Mouse (Mus musculus) lung, embryonic 15.5 days (tissue): ENCODE results near the gene Jmy. TPM values are rescaled to one million over a fixed set of nuclear protein-coding genes. Genes with fewer than 3 reads are reported as not detected.
A peak's percentile ranks its signal among the peaks of the same experiment; 100 is the strongest.

ENCODE experiments used
- ATAC-seq: fragments of 200-750 bp; cut with Nextera tagmentation; 2 replicates; pipeline ENCODE4 v1.8.0; 2017; ENCODE audit warnings: moderate number of reproducible peaks, borderline replicate concordance; ENCODE audit not compliant: low FRiP score, low TSS enrichment; ENCODE audit errors: extremely low read depth
- H3K27ac ChIP-seq: fragments of 300-500 bp; sonication (generic); 2 replicates; pipeline ENCODE4 v1.5.1; 2015; ENCODE audit warnings: moderate library complexity, mild to moderate bottlenecking, inconsistent platforms
- H3K27me3 ChIP-seq: fragments of 300-500 bp; sonication (generic); 2 replicates; pipeline ENCODE4 v1.6.1; 2015; ENCODE audit warnings: inconsistent platforms
- H3K36me3 ChIP-seq: fragments of 300-500 bp; sonication (generic); 2 replicates; pipeline ENCODE4 v1.6.1; 2015; ENCODE audit warnings: inconsistent platforms
- H3K4me1 ChIP-seq: fragments of 300-500 bp; sonication (generic); 2 replicates; pipeline ENCODE4 v1.6.1; 2015; ENCODE audit warnings: inconsistent platforms
- H3K4me2 ChIP-seq: fragments of 300-500 bp; sonication (generic); 2 replicates; pipeline ENCODE4 v1.6.1; 2015; ENCODE audit warnings: inconsistent platforms, mild to moderate bottlenecking, moderate library complexity
- H3K4me3 ChIP-seq: fragments of 300-500 bp; sonication (generic); 2 replicates; pipeline ENCODE4 v1.5.1; 2015; ENCODE audit warnings: mild to moderate bottlenecking, inconsistent platforms
- H3K9ac ChIP-seq: fragments of 300-500 bp; sonication (generic); 2 replicates; pipeline ENCODE4 v1.6.1; 2015; ENCODE audit warnings: inconsistent platforms
- H3K9me3 ChIP-seq: fragments of 300-500 bp; sonication (generic); 2 replicates; pipeline ENCODE4 v1.6.1; 2016; ENCODE audit warnings: inconsistent platforms
- WGBS: fragments of 180-500 bp; shearing (Covaris S2); methylation state at CpG from one replicate; pipeline ENCODE4 v1.1.7; 2015; 5-methylcytosine and 5-hydroxymethylcytosine counted together
- polyA plus RNA-seq: library from polyadenylated mRNA; unstranded; fragments of >200 nt; fragmentation: Nextera tagmentation; extraction: Ambion mirVana; gene quantifications from 2 replicates; pipeline ENCODE4 v1.2.1, GENCODE M21; 2015

Gene Jmy
- polyA plus RNA-seq, 1 experiment from 2014 or later: 7.2 TPM

GRCm38 (mm10) chr13:93499973-93500633, 495 bp upstream of the Jmy start:
- no peaks in the 10 kb centered on the region for H3K36me3 ChIP-seq
- peak overlapping the region; percentile 92 for H3K27ac ChIP-seq
- H3K4me3 ChIP-seq: peak overlapping the region; percentile 87
- no peaks in the 10 kb centered on the region for H3K9me3 ChIP-seq
- H3K27me3 ChIP-seq: no peaks in the 10 kb centered on the region
- 8% methylated on average over 12 of the region's 12 CpGs for WGBS
- H3K4me1 ChIP-seq: peaks cover 23% of the 10 kb centered on the region
- peak overlapping the region; percentile 89 for H3K9ac ChIP-seq
- H3K4me2 ChIP-seq: peak overlapping the region; percentile 89
- ATAC-seq: no peak

GRCm38 (mm10) chr13:93498211-93499166, 1.1 kb downstream of the Jmy start:
- Histone ChIP-seq H3K4me1 (peaks cover 26% of the 10 kb centered on the region), H3K36me3 (peaks cover 5% of the 10 kb centered on the region), H3K9me3 (no peaks in the 10 kb centered on the region), H3K4me2 (peak overlapping the region; percentile 89), H3K9ac (peak overlapping the region; percentile 89), H3K4me3 (peak overlapping the region; percentile 87), H3K27me3 (no peaks in the 10 kb centered on the region), H3K27ac (peak overlapping the region; percentile 92)
- ATAC-seq: peak; percentile 56
- WGBS: under 1% methylated on average over 89 of the region's 94 CpGs

- peak overlapping the region; percentile 87 for H3K4me3 ChIP-seq
- WGBS: 22% methylated on average over 1 of the region's 1 CpGs
- H3K9ac ChIP-seq: no peak overlapping the region
These were observed 2.6 kb downstream of the Jmy start for GRCm38 (mm10) chr13:93496977-93497376.

GRCm38 (mm10) chr13:93488510-93488909, 11.1 kb downstream of the Jmy start:
- no peak overlapping the region for H3K9ac ChIP-seq
- H3K9me3 ChIP-seq: no peaks in the 10 kb centered on the region
- H3K27me3 ChIP-seq: no peaks in the 10 kb centered on the region
- peaks cover 9% of the 10 kb centered on the region for H3K36me3 ChIP-seq
- WGBS: 82% methylated on average over 2 of the region's 2 CpGs
- no peak overlapping the region for H3K4me2 ChIP-seq
- H3K4me3 ChIP-seq: no peak overlapping the region
- no peak for ATAC-seq
- H3K4me1 ChIP-seq: no peaks in the 10 kb centered on the region
- H3K27ac ChIP-seq: no peak overlapping the region

More at GRCm38 (mm10) chr13:93496977-93497376, 2.6 kb downstream of the Jmy start:
- ATAC-seq: no peak
- Histone ChIP-seq H3K4me1 (peaks cover 26% of the 10 kb centered on the region), H3K36me3 (peaks cover 7% of the 10 kb centered on the region), H3K4me2 (peak overlapping the region; percentile 89), H3K9me3 (no peaks in the 10 kb centered on the region), H3K27me3 (no peaks in the 10 kb centered on the region), H3K27ac (no peak overlapping the region)

GRCm38 (mm10) chr13:93487734-93488133, 11.9 kb downstream of the Jmy start:
- Histone ChIP-seq H3K4me3 (no peak overlapping the region), H3K27me3 (no peaks in the 10 kb centered on the region), H3K9me3 (no peaks in the 10 kb centered on the region), H3K9ac (no peak overlapping the region), H3K4me1 (no peaks in the 10 kb centered on the region), H3K27ac (no peak overlapping the region), H3K36me3 (0 out of 2 replicates have a peak, but pooled peaks cover 6% of the 10 kb centered on the region), H3K4me2 (no peak overlapping the region)
- no peak for ATAC-seq
- WGBS: 74% methylated on average over 8 of the region's 8 CpGs

- no peak for ATAC-seq
- Histone ChIP-seq H3K9me3 (no peaks in the 10 kb centered on the region), H3K4me3 (no peak overlapping the region), H3K36me3 (0 out of 2 replicates have a peak, but pooled peaks cover 3% of the 10 kb centered on the region), H3K4me2 (no peak overlapping the region), H3K9ac (no peak overlapping the region), H3K27me3 (no peaks in the 10 kb centered on the region), H3K4me1 (no peaks in the 10 kb centered on the region), H3K27ac (no peak overlapping the region)
- 85% methylated on average over 3 of the region's 3 CpGs for WGBS
These were observed 15.3 kb downstream of the Jmy start for GRCm38 (mm10) chr13:93484276-93484675.

GRCm38 (mm10) chr13:93481110-93481509, 18.5 kb downstream of the Jmy start:
- no peak overlapping the region for H3K4me3 ChIP-seq
- H3K27me3 ChIP-seq: no peaks in the 10 kb centered on the region
- no peak overlapping the region for H3K4me2 ChIP-seq
- no peaks in the 10 kb centered on the region for H3K4me1 ChIP-seq
- H3K9ac ChIP-seq: no peak overlapping the region
- H3K9me3 ChIP-seq: no peaks in the 10 kb centered on the region
- 89% methylated on average over 3 of the region's 3 CpGs for WGBS
- 0 out of 2 replicates have a peak, but pooled peaks cover 3% of the 10 kb centered on the region for H3K36me3 ChIP-seq
- no peak for ATAC-seq
- no peak overlapping the region for H3K27ac ChIP-seq

GRCm38 (mm10) chr13:93478344-93478743, 21.3 kb downstream of the Jmy start:
- Histone ChIP-seq H3K27me3 (no peaks in the 10 kb centered on the region), H3K4me2 (no peak overlapping the region), H3K4me3 (no peak overlapping the region), H3K36me3 (0 out of 2 replicates have a peak, but pooled peaks cover 3% of the 10 kb centered on the region), H3K9ac (no peak overlapping the region), H3K9me3 (no peaks in the 10 kb centered on the region), H3K4me1 (no peaks in the 10 kb centered on the region), H3K27ac (no peak overlapping the region)
- ATAC-seq: no peak
- 92% methylated on average over 3 of the region's 3 CpGs for WGBS

GRCm38 (mm10) chr13:93468355-93468754, 31.3 kb downstream of the Jmy start:
- H3K27ac ChIP-seq: no peak overlapping the region
- 93% methylated on average over 3 of the region's 3 CpGs for WGBS
- H3K4me2 ChIP-seq: no peak overlapping the region
- no peak overlapping the region for H3K4me3 ChIP-seq
- H3K9ac ChIP-seq: no peak overlapping the region
- ATAC-seq: no peak
- no peaks in the 10 kb centered on the region for H3K27me3 ChIP-seq
- H3K9me3 ChIP-seq: no peaks in the 10 kb centered on the region
- H3K36me3 ChIP-seq: peaks cover 3% of the 10 kb centered on the region; the same call in 1 of the 2 replicates
- no peaks in the 10 kb centered on the region for H3K4me1 ChIP-seq

GRCm38 (mm10) chr13:93459566-93459965, 40.0 kb downstream of the Jmy start:
- H3K4me1 ChIP-seq: no peaks in the 10 kb centered on the region
- no peak overlapping the region for H3K4me3 ChIP-seq
- peaks cover 24% of the 10 kb centered on the region; the same call in 1 of the 2 replicates for H3K36me3 ChIP-seq
- H3K27me3 ChIP-seq: no peaks in the 10 kb centered on the region
- no peak overlapping the region for H3K4me2 ChIP-seq
- H3K27ac ChIP-seq: no peak overlapping the region
- H3K9ac ChIP-seq: no peak overlapping the region
- no peaks in the 10 kb centered on the region for H3K9me3 ChIP-seq
- 84% methylated on average over 7 of the region's 7 CpGs for WGBS
- ATAC-seq: no peak

GRCm38 (mm10) chr13:93458616-93459015, 41.0 kb downstream of the Jmy start:
- Histone ChIP-seq H3K4me3 (no peak overlapping the region), H3K9ac (no peak overlapping the region), H3K4me1 (no peaks in the 10 kb centered on the region), H3K9me3 (no peaks in the 10 kb centered on the region), H3K36me3 (peaks cover 24% of the 10 kb centered on the region; the same call in 1 of the 2 replicates), H3K27me3 (no peaks in the 10 kb centered on the region), H3K4me2 (no peak overlapping the region), H3K27ac (no peak overlapping the region)
- no peak for ATAC-seq
- WGBS: 79% methylated on average over 4 of the region's 4 CpGs

GRCm38 (mm10) chr13:93453275-93453674, 46.3 kb downstream of the Jmy start:
- H3K36me3 ChIP-seq: peaks cover 25% of the 10 kb centered on the region
- no peak overlapping the region for H3K4me2 ChIP-seq
- H3K4me3 ChIP-seq: no peak overlapping the region
- WGBS: 88% methylated on average over 6 of the region's 6 CpGs
- no peak overlapping the region for H3K9ac ChIP-seq
- no peaks in the 10 kb centered on the region for H3K27me3 ChIP-seq
- ATAC-seq: no peak
- no peak overlapping the region for H3K27ac ChIP-seq
- H3K4me1 ChIP-seq: no peaks in the 10 kb centered on the region
- no peaks in the 10 kb centered on the region for H3K9me3 ChIP-seq
